Mouse (Mus musculus): ENCODE data around the gene Apobec2. TPM values are rescaled to one million over a fixed set of nuclear protein-coding genes. Genes with fewer than 3 reads are reported as not detected.
A peak's percentile ranks its signal among the peaks of the same experiment; 100 is the strongest.

Apobec2 gene
- total RNA-seq, 4 experiments from 2014 or later = 0.98 to 2.5 (median 2.0) TPM

DNA sequence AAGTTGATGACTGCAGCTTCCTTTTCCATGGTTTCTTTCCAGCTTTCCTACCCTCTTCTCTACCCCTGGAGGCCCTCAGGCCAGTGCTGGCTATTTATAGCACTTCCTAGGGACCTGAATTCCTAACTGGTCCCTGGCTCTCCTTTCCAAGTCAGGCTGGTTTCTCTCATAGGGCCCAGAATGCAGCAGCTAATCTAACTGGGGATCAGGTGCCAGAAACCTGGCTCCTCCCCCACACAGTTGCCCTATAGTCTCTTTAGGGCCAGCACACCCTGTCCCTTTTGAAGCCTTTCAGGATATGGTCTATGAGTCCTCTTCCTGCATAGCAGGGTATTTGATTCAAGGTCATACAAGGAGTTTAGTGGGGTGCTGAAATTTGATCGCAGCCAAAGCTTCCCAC is 3.8 kb upstream of the Apobec2 start:
- DNase-seq = no peak

DNA sequence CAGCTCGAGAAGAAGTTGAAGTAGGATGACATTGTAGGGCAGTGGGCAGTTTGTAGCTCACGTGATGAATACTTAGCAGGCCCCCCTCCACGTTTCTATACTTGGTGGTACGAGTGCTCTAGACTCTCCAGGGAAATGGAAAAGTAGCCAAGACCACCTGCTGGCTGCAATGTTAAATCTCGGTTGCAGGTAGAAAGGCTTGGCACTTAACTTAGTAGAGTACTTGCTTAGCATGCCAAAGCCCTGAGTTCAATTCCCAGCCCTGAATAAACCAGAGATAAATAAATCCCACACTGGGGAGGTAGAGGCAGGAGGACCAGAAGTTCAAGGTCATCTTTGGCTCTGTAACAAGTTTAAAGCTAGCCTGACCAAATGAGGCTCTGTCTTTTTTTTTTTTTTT is 1.7 kb upstream of the Apobec2 start:
- DNase-seq = no peak

DNA sequence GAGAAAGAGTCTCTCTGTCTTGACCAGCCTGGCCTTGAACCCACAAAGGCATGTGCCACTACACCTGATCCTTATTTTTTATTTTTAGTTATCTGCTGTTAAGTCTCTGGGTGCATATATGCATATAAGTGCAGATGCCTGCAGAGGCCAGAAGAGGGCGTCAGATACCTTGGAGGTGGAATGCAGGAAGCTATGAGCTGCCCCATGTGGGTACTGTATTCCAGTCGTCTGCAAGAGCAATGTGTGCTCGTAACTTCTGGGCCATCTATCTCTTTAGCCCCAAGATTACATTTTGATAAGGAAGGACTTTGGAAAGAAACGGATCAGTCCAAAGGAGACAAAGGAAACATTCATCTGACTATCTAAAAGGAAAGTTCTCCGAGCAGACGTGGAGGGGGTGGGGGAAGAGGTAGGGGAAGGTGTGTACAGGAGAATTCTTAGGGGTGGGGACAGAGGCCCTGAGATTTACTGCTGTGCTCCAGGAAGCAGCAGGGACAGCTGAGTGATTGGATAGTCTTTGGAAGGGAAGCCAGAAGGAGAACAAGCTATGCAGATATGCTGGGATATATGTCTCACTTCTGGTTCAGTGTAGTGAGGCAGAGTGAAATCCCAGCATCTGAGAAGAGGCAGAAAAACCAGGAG is 1.1 kb upstream of the Apobec2 start:
- DNase-seq = no peak

DNA sequence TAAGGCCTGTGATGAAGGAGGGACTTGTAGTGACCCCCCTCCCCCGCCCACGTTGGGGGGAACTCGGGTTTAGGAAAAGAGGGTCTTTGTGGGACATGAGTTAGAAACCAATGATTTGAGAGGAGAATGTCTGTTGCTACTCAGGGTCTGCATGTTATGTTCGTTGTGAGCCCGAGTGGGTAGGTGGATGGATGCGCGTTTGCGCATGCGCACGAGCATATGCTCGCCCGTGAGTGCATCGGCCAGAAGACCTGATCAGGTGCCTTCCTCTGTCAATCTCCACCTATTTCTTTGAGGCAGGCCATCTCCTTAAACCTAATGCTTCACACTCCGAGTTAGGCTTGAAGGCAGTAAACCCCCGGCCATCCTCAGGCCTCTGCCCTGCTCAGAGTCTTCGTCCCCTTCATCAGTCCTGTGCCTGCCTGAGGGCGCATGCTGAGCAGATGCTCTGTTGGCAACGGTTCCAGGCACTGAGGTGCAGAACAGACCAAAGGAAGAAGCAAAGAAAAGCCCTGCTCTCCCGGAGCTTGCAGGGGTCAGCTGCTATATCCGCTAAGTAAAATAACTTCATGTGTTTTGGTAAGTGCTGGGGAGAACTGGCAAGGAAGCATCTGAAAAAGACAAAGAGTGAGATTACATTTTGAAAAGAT is 401 bp upstream of the Apobec2 start:
- DNase-seq = no peak

DNA sequence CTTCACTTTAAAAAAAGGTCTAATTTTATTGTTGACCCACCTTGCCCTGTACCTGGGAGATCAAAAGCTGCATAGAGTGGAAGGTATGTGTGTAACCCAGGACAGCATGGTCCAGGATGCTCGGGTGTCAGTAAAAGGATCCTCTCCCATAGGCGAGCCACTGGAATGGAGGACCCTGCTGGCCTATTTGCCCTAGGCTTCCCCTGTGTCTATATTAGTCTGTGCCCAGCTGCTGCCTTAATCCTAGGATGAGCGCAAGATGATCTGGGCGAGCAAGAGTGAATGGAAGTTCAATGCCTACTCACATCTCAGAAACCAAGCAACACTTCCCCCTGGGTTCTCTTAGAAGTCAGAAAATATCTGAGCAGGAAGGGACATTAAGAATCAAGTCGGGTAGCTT is 1.7 kb downstream of the Apobec2 start:
- DNase-seq = no peak

DNA sequence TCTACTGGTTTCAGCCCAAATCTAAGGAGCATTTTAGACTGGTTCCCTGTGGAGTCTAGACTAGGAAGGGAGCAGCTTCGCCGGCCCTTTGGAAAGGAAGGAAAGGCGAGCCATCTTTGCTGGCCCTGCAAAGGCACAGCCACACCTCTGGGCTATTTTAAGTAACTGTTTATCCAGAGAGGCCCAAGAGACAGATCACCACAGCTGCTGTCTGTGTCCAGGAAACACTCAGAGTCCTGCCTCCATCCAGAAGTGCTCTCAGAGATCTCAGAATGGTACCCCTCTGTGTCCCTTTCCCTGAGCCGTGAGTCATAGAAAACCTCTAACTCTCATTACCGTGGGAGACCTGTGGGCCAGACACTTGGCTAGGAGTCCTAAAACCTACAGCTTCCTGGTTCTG is 2.3 kb downstream of the Apobec2 start:
- no peak for DNase-seq

DNA sequence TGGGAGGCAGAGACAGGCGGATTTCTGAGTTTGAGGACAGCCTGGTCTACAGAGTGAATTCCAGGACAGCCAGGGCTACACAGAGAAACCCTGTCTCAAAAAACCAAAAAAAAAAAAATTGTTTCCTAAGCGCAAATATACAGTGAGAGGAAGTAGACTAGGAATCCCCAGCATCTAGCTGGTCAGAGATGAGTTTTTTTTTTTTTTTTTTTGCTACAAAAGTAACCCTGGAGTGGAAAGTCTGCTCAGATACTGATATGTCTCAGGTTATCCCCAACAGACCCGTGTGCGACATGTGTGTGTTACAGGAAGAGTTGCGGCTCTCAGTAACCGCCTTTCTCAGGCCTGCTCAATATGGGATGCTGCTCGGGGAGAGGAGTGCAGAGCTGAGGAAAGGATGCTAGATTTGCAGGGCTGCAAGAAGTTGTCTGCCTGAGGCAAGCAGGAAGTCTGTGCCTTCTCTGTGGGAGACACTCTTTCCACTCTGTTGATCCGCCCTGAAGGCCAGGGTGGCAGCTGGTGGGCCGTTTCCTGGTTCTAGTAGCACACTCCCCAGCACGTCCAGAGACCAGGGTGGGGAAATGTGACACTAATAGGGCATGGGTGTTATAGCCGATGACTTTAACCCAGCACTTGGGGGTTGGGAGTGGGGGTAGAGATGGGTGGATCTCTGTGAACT is 4.7 kb downstream of the Apobec2 start:
- DNase-seq = no peak

DNA sequence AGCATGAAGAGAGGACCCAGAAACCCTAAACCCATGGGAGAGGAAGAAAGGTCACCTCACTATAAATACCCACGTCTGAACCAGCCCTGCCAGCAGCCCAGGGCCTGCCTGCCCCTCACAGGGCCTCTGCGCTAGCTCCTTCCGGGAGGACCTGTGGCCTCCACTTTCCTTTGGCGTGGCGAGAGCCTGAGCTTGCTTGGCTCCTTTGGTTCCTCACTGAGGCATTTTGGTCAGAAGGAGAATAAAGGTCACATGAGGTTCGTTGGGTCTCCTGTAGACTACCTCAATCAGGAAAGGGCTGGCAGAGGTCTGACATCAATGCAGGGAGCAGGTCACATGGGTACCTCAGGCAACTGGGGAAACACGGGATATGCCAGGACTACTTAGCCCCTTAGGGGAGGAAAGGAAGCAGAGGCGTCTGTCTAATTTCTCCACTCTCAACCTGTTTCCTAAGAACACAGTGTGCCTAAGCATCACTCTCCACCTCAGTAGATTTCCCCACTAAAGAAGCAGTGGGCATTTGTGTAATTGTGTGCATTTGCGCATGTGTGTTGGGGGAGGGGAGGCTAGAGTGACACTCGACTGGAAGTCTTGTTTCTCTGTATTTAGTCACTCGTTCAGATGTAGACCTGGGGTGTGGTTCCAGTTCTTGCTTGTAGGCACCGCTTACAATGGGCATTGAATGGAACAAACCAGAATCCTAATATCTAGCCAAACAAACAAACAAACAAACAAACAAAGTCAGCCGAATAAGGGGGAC is 5.6 kb downstream of the Apobec2 start:
- DNase-seq = no peak

DNA sequence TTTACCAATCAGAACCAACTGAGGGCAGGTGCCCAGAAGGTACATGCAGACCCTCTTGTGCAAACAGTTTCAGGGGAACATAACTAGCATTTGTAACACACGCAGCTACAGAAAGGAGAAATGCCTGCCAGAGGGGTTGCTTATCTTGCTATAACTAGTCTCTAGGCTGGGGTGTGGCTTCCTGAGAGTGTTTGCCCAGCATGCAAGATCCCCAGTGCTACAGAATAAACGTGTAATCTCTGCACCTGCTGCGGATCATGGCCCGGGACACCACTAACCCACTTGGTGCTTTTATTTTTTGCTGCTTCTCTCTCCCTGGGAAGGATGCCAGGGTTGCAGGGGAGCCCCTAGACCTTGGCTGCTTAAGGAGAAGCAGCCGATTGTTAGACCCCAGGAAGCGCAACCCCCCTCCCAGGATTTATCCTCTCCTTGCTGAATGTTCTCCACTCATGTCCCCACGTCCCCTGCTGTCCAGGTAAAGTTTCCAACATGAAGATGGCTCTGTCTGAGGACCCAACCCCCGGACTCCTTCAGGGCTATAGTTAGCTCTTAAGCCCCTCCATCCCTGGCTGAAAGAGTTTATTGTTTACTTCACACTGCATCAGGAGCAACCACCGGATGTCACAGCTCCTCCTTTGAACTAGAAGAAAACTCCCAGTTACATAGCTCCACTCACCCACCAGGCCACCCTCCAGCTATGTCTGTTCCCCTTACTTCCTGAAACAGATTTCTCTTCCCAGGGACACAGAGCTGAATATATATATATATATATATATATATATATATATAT is 6.7 kb downstream of the Apobec2 start:
- DNase-seq = no peak

DNA sequence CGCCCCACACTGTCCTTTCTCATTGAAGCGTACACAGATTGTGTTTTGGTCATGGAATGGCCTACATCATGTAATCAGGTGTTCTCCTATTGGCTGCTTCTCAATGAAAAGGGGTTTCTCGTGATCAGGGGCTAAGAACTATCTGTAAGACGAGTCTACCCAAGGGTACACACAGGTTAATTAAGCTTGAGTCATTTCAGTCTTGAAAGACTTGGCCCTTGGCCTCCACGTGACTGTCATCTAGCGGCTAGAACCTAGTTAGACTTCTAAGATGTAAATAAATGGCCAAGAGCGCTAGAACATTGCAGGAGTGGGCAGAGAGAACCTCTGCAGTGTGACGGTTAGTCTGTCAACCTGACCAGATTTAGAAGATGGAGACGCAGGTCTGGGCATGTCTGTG is 8.5 kb downstream of the Apobec2 start:
- no peak for DNase-seq

DNA sequence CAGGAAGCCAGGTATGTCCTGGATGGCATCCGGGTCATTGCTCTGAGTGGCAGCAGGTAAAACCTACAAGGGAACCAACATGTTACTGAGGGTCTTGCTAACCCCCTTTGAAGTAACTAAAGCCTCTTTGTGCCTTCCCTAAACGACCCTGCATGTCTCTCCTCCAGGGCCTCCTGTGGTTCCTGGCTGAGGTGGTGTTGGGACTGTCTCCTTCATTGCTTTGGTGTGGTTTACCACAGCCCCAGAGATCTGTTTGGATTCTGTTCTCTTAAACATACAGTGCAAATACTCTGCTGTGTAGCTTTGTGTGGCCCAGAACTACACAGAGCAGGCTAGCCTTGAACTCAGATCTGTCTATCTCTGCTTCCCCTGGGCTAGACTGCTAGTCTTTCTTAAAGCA is 13.2 kb downstream of the Apobec2 start:
- no peak for DNase-seq

DNA sequence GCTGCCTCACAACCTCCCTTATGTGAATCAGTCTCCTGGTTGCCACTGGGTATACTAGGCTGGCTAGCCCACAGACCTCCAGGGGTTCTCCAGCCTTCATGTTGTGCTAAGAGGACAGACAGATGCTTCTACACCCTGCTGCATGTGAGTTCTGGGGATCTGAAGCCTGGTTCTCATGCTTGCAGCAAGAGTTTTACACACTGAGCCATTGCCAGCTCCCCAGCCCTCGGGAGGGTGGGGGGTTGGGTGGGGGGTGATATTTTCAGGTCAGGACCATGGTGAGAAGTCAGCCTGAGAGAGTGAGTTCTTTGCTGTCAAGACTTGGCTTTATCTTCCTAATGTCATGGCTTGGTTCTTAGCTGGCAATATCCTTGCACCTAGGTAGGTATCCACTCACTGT is 13.9 kb downstream of the Apobec2 start:
- DNase-seq = no peak

DNA sequence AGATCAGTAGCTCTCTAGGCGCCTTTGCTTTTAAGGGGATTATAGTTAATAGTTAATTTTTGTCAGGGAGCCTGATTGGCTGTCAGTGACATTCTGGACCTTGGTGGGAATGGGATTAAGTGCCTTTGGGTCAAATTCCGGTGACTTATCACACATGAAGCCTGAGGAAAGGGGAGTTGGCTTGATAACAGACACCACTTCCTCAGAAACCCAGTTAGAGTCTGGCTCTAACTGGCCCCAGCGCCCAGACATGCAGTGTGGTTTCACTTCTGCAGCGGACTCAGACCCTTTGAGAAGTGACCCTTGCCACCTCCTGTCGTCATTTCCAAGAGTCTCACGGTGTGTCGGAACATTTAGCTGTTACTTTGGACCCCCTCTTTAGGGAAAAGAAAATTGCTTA is 14.6 kb downstream of the Apobec2 start:
- no peak for DNase-seq

DNA sequence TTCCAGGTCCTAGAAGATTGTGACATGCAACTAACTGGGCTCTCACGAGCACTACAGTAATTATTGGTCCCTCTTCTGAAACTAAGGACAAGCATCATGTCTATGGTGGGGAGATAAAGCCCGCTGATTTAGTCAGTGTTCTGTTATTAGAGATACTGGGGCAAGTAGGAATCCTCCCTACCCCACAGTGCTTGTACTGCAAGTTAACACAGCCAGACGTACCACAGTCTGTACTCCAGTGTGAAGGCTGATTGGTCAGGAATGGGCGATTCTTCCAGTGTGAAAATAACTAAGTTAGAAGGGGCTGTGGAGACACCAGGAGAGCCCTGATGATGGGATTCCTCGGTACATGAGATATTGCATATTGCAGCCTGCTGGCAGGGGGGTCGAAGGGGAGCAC is 15.2 kb downstream of the Apobec2 start:
- DNase-seq = no peak

DNA sequence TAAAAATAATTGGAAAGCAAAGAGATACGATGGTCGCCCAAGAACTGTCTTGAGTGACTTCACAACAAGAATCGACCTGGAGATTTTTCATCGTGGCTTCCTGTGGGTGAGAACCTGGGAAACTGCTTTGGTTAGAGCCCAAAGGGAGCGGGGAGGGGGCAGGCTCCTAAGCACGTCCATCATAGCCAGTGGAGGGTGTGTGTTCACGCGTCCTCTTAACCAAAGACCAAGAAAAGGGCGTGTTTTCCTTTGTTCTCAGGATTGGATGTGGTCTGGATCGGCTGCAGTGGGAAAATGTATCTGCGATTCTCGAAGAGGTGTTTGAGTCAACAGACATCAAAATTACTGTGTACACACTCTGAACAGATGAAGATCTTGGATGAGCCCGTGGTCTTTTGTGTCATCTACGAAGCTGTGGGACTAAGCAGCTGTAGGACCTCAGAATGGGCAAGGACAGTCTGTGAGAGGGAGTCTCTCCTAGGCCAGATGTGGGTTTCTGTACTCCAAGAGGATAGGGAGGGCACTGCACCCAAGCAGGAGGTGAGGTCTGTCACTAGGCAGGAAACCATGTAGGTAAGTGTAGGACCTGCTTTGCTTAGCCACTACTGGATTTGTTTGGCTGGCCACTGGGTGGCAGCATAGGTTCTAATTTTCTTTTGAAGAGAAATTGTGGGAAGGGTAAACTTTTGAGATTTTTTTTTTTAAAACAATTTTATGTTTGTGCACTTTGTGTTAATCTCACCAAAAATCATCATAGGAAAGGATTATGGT is 16.1 kb downstream of the Apobec2 start:
- DNase-seq = no peak

DNA sequence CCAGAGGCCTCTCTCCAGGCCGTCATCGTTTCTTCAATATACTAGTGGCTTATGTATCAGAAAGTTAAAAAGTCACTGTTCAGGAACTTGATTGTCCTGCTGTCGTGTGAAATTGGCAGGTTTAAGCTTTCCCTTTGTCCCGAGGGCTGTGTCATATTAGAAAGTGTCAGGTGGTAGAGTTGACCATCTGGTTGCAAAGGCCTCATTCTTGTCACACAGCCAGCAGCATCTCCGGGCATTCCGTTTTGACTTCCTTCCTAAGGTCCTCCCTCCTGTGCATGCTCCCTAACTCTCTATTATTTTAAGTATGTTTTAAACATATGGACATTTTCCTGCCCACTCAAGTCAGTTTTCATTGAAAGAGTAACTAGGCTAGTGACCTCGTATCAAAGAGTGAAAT is 16.7 kb downstream of the Apobec2 start:
- no peak for DNase-seq

DNA sequence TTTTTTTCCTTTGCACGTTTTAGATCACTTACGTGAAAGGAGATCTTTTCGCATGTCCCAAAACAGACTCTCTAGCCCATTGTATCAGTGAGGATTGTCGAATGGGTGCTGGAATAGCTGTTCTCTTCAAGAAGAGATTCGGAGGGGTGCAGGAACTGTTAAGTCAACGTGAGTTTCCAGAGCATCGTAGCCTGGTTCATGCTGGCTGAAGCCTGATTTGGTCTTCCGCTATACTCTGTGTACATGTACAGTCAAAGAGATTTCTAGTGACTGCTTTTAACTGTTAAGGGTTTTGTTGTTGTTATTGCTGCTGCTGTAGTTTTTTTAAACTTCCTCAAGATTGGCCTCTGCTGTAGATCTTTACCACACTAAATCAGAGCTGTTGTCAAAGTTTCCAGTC is 21.5 kb downstream of the Apobec2 start:
- no peak for DNase-seq

DNA sequence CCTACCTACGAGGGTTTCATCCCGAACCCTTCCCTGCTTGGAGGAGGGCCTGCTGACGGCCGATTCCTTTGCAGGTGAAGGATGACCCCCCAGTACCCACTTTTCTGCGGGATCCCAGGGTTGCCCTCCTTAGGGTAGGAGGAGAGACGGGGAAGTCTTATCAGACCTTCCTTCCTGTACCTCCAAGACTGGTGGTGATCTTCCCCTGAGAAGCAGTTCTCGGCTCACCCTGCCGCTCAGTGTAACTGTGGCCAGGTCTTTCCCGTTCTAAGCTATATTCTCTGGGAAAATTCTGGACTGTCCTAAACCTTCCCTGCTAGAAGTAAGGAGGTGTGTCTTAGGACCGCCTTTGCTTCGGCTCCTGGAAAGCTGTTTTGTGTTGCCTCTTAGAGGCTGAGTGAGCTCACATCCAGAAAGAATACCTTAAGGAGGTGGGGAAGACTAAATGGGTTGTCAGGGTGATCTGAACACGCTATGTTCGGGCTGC is 22.4 kb downstream of the Apobec2 start:
- no peak for DNase-seq

DNA sequence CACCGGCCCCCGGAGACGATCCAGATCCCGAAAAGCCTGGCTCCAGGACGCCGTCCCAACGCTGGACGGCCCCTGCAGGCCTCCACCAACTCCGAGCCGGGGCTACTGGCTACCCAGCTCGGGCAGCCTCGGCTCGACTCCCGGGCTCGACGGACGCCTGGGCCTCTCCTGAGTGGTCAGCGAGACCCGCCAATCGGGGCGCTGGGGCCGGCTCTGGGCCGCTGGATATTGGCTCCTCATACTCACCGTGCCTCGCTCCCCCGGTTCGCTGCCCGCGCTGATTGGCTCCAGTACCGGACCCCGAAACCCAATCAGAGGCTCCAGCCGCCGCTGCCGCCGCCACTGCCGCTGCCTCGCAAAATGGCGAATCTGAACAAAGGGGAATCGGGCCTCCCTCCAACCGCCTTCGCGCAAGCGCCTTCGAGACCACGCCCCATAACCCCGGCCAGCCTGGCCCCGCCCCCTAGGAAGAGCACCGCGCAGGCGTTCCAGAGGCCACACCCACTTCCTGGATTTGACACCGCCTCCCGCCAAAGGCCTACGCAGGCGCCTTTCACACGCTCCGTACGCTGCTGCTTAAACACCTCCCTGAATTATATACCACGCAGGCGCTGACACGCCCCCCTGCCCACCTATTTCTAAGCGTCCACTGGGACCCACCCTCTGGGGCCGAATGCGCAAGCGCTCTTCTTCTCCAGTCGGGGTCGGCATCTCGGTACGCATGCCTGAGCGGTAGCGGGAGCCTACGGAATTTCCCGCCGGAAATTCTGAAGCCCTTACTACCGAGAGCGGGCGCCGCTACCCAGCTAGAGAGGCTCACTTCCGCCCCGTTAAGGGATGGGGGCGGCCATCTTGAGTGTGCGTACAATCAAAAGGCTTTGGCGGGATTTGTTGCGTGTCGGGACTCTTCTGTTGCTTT is 23.1 kb downstream of the Apobec2 start, which contains the start of the genes Nfya and Oard1:
Nfya (minus strand) TSS at position 527 of the 919 bp plus-strand sequence.
Oard1 (plus strand) TSS at position 635 of the 919 bp plus-strand sequence.
- peak; percentile 100 for DNase-seq
